Mouse (Mus musculus) ES-Bruce4 (cell line): Measurements from ENCODE around the gene Olfr304.

Experiments
- CTCF ChIP-seq: IDR thresholded peaks from one replicate; pipeline ENCODE4 v1.8.1; 2011; ENCODE audit warnings: low read depth, low read length
- EP300 ChIP-seq: IDR thresholded peaks from 2 replicates; pipeline ENCODE4 v1.6.1; 2011; ENCODE audit warnings: low read depth, low read length; ENCODE audit not compliant: insufficient read depth
- POLR2A ChIP-seq: IDR thresholded peaks from one replicate; pipeline ENCODE4 v1.8.1; 2011; ENCODE audit warnings: low read length; ENCODE audit not compliant: insufficient read depth

GRCm38 (mm10) chr7:86385769-86386168, 689 bp downstream of the Olfr304 start:
- TF ChIP-seq CTCF (no peak), EP300 (no peak), POLR2A (no peak)
